Mouse (Mus musculus) intestine, embryonic 16.5 days (tissue): ENCODE measurements at regions not wholly inside any gene's neighbourhood (a gene's known extent, or its start where the extent isn't known, plus 50 kb on each side); places are given as distances from the start of the nearest gene placed in this dataset.

ENCODE experiments used
- ATAC-seq: fragments of 200-750 bp; cut with Nextera tagmentation; 2 replicates; pipeline ENCODE4 v1.8.0; 2017; ENCODE audit warnings: moderate TSS enrichment, moderate library complexity
- H3K27ac ChIP-seq: fragments of 300-500 bp; sonication (generic); 2 replicates; pipeline ENCODE4 v1.5.1; 2014; ENCODE audit warnings: mild to moderate bottlenecking, low read length
- H3K27me3 ChIP-seq: fragments of 300-500 bp; sonication (generic); replicated peaks from 2 replicates; pipeline ENCODE4 v1.6.1; 2014; ENCODE audit warnings: low read length, control low read depth, mixed read lengths; ENCODE audit not compliant: control insufficient read depth, insufficient read depth
- H3K36me3 ChIP-seq: fragments of 300-500 bp; sonication (generic); 2 replicates; pipeline ENCODE4 v1.6.1; 2014; ENCODE audit warnings: low read length, control low read depth; ENCODE audit not compliant: control insufficient read depth, insufficient read depth
- H3K4me1 ChIP-seq: fragments of 300-500 bp; sonication (generic); 2 replicates; pipeline ENCODE4 v1.6.1; 2014; ENCODE audit warnings: low read length, control low read depth, mixed read lengths; ENCODE audit not compliant: control insufficient read depth, insufficient read depth
- H3K4me2 ChIP-seq: fragments of 300-500 bp; sonication (generic); 2 replicates; pipeline ENCODE4 v1.6.1; 2014; ENCODE audit warnings: low read depth, low read length, control low read depth
- H3K4me3 ChIP-seq: fragments of 300-500 bp; sonication (generic); 2 replicates; pipeline ENCODE4 v1.5.1; 2014; ENCODE audit warnings: mild to moderate bottlenecking, low read length
- H3K9ac ChIP-seq: fragments of 300-500 bp; sonication (generic); 2 replicates; pipeline ENCODE4 v1.6.1; 2014; ENCODE audit warnings: low read depth, low read length
- H3K9me3 ChIP-seq: fragments of 300-500 bp; sonication (generic); 2 replicates; pipeline ENCODE4 v1.6.1; 2016; ENCODE audit warnings: low read length, control low read depth; ENCODE audit not compliant: control insufficient read depth
- WGBS: fragments of 180-500 bp; shearing (Covaris S2); extraction: QIAGEN DNeasy Blood & Tissue Kit; methylation state at CpG from one replicate; pipeline ENCODE4 v1.1.7; 2014; 5-methylcytosine and 5-hydroxymethylcytosine counted together

DNA sequence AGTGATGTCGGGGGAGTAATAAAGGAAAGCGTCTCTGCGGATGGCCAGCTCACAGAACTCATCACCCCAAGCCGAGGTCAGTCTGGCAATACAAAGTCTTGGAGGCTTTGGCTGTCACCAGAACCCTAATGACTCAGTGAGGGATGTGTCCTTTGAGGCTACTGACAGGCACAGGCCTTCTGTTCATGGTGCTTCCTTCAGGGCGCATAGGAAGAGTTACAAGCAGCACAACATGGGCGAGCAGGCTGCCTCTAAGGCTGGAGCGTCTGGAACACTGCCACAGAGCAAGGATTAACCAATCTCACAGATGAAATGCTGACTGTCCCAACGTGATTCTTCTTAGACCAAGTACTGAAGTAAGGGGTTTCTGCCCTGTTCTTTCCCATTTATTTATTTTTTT lies 55.4 kb upstream of the Kdm7a start:
- no peak for ATAC-seq
- no peaks in the 10 kb centered on the region for H3K27me3 ChIP-seq

DNA sequence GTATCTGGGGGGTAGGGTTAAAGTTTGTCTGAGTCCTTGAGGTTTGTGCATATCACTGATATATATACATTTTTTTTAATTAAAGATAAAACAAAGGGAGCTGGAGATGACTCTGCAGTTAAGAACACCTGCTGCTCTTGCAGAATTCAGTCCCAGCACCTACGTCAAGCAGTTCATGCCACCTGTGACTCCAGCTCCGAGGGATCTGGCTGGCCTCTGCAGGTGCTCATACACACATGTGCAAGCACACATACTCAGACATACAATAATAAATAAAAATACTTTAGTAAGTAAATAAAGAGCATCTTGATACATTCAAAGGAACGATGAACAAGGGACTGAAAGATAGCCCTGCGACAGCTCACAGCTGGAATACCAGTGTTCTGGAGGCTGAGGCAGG lies 53.9 kb upstream of the Kdm7a start:
- WGBS = 91% methylated on average over 4 of the region's 4 CpGs
- no peaks in the 10 kb centered on the region for H3K36me3 ChIP-seq
- no peak for ATAC-seq

More for the DNA sequence above, 55.4 kb upstream of the Kdm7a start:
- no peak overlapping the region for H3K4me2 ChIP-seq
- WGBS = 70% methylated on average over 8 of the region's 8 CpGs
- H3K4me1 ChIP-seq = peaks cover 21% of the 10 kb centered on the region
- H3K4me3 ChIP-seq = no peak overlapping the region
- no peaks in the 10 kb centered on the region for H3K9me3 ChIP-seq
- no peak overlapping the region for H3K27ac ChIP-seq
- H3K36me3 ChIP-seq = no peaks in the 10 kb centered on the region
- no peak overlapping the region for H3K9ac ChIP-seq

DNA sequence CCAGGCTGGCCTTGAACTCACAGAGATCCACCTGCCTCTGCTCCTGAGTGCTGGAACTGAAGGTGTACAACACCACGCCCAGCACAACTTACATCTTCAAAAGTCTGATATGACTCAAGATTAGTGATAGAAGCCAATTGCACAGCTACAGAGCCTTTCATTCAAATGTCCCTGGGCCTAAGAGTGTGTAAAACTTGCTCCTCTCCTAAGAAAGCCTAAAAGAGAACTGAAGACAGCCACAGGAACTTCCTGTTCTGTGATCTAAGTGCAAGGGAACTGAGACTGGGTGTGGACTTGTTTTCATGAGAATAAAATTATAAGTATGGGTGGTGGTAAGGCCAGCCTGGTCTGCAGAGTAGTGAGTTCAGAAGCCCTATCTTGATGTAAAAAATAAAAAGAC lies 52.5 kb upstream of the Kdm7a start:
- no peak overlapping the region for H3K4me3 ChIP-seq
- 81% methylated on average over 1 of the region's 1 CpGs for WGBS
- no peak overlapping the region for H3K4me2 ChIP-seq
- H3K9me3 ChIP-seq = no peaks in the 10 kb centered on the region
- peaks cover 16% of the 10 kb centered on the region for H3K4me1 ChIP-seq
- no peak overlapping the region for H3K27ac ChIP-seq
- H3K27me3 ChIP-seq = no peaks in the 10 kb centered on the region
- no peaks in the 10 kb centered on the region for H3K36me3 ChIP-seq
- H3K9ac ChIP-seq = no peak overlapping the region
- ATAC-seq = no peak

More for the DNA sequence above, 53.9 kb upstream of the Kdm7a start:
- Histone ChIP-seq H3K4me1 (peaks cover 26% of the 10 kb centered on the region), H3K4me2 (no peak overlapping the region), H3K9me3 (no peaks in the 10 kb centered on the region), H3K27ac (no peak overlapping the region), H3K4me3 (no peak overlapping the region), H3K9ac (no peak overlapping the region), H3K27me3 (no peaks in the 10 kb centered on the region)

DNA sequence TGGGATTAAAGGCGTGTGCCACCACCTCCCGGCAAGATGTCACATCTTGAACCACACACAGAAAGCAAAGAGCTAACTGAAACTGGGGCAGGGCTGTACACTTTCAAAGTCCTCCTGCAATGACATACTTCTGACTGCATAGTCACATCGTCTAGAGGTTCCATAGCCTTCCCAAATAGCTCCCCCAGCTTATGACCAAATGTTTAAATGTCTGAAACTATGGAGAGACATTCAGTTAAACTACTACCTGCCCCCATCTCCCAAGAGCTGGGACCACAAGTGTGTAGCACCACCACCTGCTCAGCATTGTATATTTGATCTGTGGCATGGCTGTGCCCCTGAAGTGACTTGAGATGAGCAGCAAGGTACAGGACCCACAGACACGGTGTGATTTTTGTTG lies 52.1 kb upstream of the Kdm7a start:
- no peak overlapping the region for H3K9ac ChIP-seq
- no peak overlapping the region for H3K4me2 ChIP-seq
- no peaks in the 10 kb centered on the region for H3K27me3 ChIP-seq
- no peaks in the 10 kb centered on the region for H3K36me3 ChIP-seq
- WGBS = 92% methylated on average over 4 of the region's 4 CpGs
- no peak overlapping the region for H3K27ac ChIP-seq
- no peak overlapping the region for H3K4me3 ChIP-seq
- no peak for ATAC-seq
- H3K4me1 ChIP-seq = peaks cover 16% of the 10 kb centered on the region
- no peaks in the 10 kb centered on the region for H3K9me3 ChIP-seq

DNA sequence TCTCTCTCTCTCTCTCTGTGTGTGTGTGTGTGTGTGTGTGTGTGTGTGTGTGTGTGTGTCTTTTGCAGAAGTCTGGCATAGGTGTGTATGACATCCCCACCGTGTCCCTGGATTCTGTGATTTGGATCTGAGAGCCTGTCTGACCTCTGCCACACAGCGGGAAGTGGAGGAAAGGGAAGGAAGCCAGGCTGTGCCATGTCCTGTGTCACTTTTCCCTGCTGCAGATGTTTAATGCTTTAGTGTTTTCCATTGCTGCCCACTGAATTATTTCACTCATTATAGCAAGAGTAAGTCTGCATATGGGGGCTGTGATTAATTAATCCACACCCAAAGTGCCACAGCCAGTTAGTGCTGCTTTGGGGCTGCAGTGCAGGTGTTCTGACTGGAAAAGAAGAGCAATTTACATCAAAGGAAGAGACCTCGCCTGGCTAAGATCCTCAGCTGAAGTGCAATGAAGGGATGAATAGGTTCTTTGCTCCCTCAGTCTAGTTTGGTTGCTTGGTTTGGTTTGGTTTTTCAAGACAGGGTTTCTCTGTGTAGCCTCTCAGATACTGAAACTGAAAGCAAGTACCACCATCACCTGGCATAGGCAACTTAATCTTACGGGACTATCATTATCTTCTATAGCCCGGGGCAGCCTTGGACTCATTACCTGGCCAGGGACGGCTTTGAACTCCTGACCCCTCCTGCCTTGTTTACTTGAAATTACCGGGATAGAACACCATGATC lies 51.2 kb upstream of the Kdm7a start:
- peak overlapping the region; percentile 73; the same call in 1 of the 2 replicates for H3K9ac ChIP-seq
- H3K27ac ChIP-seq = peak overlapping the region; percentile 14; the same call in 1 of the 2 replicates
- ATAC-seq = no peak; the same call in 1 of the 2 replicates

DNA sequence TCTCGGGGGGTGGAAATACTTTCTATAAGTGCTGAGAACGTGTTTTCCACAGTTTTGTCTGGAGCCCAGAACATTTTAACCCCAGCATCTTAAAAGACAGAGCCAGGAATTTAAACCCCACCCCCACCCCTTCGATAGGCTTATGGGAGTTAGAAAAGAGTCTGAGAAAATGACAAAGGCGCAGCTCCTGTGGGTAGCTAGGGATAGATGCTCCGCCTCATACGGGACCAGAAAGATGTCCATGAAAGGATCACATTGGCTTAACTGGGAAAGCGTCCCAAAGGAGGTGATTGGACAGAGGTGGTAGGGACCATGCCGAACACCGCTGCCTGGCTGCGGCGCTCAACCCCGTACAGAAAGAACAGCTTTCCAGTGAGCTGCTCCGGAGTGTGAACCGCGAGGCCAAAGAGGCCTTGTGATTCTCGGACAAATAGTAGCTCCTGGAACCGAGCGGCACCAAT lies 50.6 kb upstream of the Kdm7a start:
- no peaks in the 10 kb centered on the region for H3K9me3 ChIP-seq
- H3K36me3 ChIP-seq = no peaks in the 10 kb centered on the region
- peak overlapping the region; percentile 58 for H3K4me3 ChIP-seq
- H3K4me1 ChIP-seq = peaks cover 16% of the 10 kb centered on the region
- no peaks in the 10 kb centered on the region for H3K27me3 ChIP-seq
- H3K4me2 ChIP-seq = peak overlapping the region; percentile 99
- H3K27ac ChIP-seq = peak overlapping the region; percentile 74
- peak; percentile 56 for ATAC-seq
- 4% methylated on average over 18 of the region's 18 CpGs for WGBS
- peak overlapping the region; percentile 73 for H3K9ac ChIP-seq

More for the DNA sequence above, 51.2 kb upstream of the Kdm7a start:
- H3K4me1 ChIP-seq = peaks cover 16% of the 10 kb centered on the region
- peak overlapping the region; percentile 58; the same call in 1 of the 2 replicates for H3K4me3 ChIP-seq
- H3K9me3 ChIP-seq = no peaks in the 10 kb centered on the region
- H3K27me3 ChIP-seq = no peaks in the 10 kb centered on the region
- 48% methylated on average over 7 of the region's 7 CpGs for whole genome bisulfite sequencing
- H3K36me3 ChIP-seq = no peaks in the 10 kb centered on the region
- peak overlapping the region; percentile 99 for H3K4me2 ChIP-seq

DNA sequence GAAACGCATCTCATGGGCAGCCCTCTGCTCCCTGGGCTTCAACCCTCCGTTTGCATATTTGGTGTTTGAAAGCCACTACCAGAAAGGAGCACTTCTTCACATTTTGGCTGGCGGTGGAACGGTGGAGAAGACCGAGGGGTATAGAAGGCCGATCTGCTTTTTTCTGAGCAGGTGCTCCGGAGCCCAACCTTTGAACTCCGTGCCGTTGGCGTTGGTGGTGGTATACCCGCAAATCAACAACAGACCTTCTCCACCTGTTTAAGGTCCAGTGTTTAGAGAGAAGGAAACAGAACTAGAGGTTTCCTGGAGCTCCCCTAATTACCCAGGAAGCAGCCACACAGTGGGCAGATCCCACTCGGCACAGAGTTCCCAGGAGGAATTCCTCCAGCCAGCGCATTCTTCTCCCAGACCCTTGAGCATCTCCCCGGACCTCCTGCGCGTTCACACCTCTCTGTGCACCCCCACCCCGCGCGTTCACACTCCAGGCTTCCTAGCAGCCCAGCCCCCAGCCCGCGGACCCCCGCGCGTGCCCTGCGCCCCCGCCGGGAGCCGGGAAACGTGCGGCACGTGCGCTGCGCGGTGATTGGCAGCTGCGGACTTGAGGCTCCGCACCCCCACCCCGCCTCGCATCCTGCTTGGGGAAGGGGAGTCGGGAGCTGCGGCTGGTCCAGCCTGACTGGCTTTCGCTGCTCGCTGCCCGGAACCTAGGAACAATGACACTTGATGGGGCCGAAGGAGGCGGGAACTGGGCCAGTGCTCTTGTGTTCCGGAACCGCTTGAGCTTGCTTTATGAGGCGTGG lies 49.9 kb upstream of the Kdm7a start:
- no peaks in the 10 kb centered on the region for H3K9me3 ChIP-seq
- peak overlapping the region; percentile 99 for H3K4me2 ChIP-seq
- H3K4me3 ChIP-seq = peak overlapping the region; percentile 58
- WGBS = 4% methylated on average over 48 of the region's 48 CpGs
- peak overlapping the region; percentile 73 for H3K9ac ChIP-seq
- H3K27me3 ChIP-seq = no peaks in the 10 kb centered on the region
- H3K27ac ChIP-seq = peak overlapping the region; percentile 74
- H3K4me1 ChIP-seq = peaks cover 16% of the 10 kb centered on the region
- ATAC-seq = peak; percentile 76
- H3K36me3 ChIP-seq = no peaks in the 10 kb centered on the region
